Mouse (Mus musculus) kidney, adult 2 months (tissue): Measurements from ENCODE around the gene Mcmbp.

ENCODE experiments used
- CTCF ChIP-seq: fragments of 200-500 bp; conservative IDR thresholded peaks from 2 replicates; pipeline ENCODE4 v1.5.1; 2011; ENCODE audit warnings: low read depth, mild to moderate bottlenecking, control low read depth, low read length, moderate library complexity, mixed read lengths; ENCODE audit not compliant: insufficient read depth, insufficient read length
- POLR2A ChIP-seq: fragments of 200-500 bp; IDR thresholded peaks from one replicate; pipeline ENCODE4 v1.6.1; 2011; ENCODE audit warnings: low read depth, low read length, control low read depth

GRCm38 (mm10) chr7:128724761-128725160 is 15.5 kb downstream of the Mcmbp start:
- TF ChIP-seq CTCF (peak; percentile 45), POLR2A (no peak)
